Mouse (Mus musculus): ENCODE measurements around the gene Pkd1l2. TPM values are rescaled to one million over a fixed set of nuclear protein-coding genes. Genes with fewer than 3 reads are reported as not detected.

Pkd1l2 gene
- polyA plus RNA-seq, 2 experiments from 2014 or later: 0.31 to 0.74 TPM

DNA sequence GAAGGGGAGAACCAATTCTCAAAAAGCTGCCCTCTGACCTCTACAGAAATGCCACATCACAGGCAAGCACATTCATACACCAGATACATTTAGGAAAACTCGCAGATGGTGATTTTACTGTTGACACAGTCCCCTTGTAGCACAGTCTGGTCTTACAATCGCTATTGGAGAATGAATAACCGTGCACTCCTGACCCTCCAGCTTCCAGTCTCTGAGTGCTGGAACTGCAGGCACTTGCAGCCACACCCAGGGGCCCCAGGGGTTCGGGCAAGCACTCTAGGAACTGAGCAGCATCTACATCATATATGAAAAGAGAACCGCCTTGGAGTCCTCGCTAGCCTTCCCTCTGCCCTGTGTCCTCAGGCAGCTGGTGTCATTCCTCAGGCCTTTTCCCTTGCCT is 50.8 kb downstream of the Pkd1l2 start:
- ATAC-seq: no peak

DNA sequence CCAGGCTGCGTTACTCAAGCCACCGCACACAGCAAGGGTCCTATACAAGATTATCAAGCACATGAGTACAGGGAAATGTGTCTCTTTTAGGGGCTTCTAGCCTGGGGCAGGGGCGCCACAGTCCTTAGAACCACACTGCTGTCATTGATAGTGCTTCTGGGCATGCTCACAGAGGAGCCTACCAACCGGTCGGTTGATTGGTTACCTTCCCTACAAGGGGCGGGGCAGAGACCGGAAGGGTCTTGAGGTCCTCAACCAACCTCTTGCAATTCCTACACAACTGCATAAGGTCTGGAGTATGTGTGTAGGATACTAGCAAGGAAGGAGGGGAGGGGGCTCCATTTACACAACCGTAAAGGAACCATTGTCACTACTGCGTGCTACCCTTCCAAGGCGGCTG is 53.6 kb downstream of the Pkd1l2 start:
- ATAC-seq: no peak

DNA sequence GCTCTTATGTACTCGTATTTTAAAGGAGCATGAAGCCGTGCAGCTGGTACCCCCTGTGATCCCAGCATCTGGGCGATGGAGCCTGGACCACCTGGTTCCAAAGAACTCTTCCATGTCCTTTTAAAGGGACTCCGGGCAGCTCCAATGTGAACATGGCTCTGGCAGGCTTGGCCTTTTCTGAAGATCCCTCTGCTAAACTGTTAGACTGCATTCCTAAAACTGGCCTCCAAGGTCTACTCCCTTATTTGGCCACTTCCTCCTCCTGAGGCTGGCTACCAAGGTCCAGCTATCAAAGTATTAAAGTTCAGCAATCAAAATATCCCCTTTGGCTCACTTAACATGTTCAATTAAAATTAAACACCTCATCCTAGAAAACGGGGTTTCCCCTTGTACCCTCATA is 54.6 kb downstream of the Pkd1l2 start:
- ATAC-seq: no peak

DNA sequence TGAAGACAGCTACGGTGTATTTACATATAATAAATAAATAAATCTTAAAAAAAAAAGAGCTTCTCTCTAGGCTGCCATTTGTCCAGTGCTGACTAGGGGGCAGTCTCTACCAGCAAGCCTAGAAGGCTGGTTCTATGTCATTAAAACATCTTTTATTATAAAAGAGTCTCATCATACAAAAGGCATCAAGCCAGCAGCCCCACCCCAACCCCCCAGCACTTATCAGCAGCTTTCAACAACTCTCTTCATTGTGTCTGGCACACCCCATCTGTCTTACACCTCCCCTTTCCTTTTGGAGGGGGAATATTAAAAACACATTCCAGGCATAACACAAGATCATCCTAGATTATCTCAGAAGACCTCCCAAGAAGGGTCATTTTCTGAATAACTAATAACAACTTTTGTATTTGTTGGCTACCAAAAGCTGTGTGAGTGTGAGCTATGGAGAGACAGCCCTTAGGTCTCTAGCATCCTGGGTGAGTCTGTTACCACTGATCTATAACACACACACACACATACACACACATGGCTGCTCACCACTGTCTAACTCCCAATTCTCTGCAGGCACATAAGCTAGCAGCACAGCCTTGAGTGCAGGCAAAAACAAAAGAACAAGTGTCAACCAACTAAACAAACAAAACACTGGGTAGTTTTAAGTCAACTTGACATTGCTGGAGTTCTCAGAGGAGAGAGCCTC is 59.8 kb downstream of the Pkd1l2 start:
- ATAC-seq: no peak

DNA sequence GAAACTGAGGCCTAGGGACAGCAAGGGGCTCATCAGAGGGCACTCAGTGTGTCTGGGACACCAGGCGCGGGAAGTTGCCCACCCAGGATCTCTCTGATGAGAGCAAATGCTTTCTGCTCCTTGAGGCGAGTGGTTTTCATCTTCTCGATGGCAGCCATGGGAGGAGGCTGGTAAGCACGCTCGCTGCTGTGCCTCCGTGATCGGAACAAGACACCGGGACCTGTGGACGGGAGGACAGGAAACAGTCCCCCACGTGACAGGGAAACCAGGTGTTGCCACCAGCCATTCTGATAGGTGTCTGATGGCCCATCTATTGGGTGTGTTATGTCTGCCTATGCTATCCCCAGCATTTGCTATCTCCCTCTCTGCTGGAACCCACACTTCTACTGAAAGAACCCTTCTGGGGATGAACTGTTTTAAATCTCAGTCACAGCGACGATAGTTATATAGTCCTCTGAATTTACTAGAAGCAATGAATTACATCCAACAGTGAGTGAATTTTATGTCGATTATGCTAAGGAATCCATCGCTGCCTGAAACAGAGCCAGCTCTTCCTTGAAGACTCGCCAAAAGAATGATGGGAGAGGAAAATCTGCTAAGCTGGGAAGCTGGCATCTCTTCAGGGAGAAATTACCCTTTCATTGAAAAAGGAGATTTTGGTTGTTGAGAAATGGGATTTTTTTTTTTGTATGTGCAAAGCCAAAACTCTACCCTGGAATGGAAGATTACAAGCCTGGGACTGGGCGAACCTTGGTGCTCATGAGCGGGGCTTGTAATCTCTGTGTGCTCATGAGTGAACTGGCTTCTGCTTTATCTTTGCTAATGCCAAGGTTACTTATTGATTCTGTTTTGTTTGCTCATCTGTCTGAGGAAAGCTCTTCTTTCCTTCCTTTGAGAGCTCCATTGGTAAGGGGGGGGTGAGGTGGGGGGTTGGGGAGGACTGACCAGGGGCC is 62.6 kb downstream of the Pkd1l2 start:
- no peak for ATAC-seq

DNA sequence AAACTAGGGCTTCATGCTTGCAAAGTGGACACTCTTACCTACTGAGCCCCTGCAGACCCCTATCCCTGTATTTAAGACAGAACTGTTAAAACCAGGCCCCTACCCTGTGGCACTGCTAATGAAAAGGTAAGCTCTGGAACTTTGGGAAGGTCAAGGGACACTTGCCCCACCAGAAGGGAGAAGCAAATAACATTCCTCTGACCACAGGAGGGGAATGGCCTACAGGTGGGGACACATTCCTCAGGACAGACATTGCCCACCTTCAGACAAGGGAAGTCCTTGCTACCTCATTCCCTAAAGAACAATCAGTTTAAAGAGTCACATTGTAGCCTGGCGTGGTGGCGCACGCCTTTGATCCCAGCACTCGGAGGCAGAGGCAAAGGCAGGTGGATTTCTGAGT is 64.4 kb downstream of the Pkd1l2 start:
- ATAC-seq: no peak

DNA sequence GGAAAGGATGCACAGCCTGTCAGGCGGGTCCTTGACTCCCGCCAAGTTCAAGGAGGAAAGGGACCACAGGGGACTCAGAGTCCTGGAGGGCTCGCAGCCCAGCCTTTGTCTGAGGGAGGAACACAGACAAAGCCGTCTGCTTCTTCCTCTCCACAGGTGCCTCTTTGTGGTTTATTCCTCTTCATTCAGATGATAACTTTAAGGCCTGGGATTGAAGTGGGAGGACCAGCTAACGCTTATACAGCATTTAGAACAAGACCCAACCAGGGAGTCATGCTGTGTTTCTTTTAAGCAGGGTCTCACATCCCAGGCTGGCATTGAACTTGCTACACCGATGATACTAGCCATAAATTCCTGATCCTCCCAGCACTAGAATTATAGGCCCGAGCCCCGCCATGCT is 65.2 kb downstream of the Pkd1l2 start:
- ATAC-seq: no peak

DNA sequence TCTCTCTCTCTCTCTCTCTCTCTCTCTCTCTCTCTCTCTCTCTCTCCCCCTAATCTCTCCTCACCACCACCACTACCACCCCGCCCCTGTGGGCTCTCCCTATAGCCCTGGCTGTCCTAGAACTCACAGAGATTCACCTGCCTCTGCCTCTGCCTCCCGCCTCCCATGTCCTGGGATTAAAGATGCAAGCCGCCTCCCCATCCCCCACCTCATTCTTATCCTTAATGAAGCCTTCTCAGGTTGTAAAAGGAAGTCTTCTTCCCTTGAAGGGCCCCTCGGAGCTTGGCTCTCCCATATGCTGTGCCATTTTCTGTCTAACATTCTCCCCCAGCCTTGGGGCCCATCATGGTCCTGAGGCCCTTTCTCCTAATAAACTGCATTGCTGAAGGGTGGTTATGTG is 66.6 kb downstream of the Pkd1l2 start:
- no peak for ATAC-seq

DNA sequence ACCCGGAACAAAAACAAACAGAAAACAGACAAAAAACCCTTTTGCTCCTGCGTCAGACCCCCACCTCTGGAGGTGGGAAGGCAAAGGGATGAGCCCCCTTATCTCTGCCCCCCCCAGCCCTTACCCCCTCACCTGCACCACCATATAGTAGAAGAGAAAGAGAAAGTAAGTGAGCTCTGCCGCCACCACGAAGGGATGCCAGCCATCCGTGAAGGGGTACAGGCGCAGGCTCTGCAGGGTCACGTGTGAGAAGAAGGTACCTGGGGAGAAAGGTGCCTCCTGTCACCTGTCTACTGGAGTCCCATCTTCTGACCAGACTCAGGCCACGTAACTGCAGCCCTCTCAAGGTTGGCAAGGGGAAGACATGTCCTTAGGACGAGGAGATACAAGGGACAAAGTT is 70.9 kb downstream of the Pkd1l2 start:
- ATAC-seq: no peak

DNA sequence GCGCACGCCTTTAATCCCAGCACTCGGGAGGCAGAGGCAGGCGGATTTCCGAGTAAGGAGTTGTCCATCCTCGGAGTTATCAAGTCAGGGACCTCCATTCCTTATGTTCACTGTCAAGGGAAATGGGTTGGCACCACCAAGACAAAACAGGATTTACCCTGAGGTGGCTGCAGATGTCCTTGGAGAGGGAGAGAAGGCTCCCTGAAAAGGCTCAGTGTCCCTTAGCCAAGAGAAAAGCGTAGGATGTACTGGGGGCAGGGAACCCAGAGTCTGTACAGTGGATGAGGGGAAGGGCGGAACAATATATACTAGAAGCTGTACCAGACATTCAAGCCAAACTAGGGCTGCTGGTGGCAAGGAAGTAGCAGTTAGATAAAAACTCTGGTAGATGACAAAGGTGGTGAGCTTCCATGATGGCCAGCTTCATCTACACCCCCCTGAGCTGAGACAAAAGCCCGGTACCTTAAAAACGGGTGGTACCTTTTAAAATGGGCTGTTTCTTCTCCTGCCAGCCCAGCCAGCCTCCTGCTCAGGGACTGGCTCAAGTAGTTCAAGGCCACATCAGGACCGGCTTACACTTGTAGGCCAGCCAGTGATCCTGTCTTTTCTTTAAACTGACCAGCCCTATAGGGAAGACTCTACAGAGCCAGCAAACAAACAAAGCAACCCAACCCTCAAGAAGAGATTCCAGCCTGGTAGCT is 88.1 kb downstream of the Pkd1l2 start:
- no peak for ATAC-seq

DNA sequence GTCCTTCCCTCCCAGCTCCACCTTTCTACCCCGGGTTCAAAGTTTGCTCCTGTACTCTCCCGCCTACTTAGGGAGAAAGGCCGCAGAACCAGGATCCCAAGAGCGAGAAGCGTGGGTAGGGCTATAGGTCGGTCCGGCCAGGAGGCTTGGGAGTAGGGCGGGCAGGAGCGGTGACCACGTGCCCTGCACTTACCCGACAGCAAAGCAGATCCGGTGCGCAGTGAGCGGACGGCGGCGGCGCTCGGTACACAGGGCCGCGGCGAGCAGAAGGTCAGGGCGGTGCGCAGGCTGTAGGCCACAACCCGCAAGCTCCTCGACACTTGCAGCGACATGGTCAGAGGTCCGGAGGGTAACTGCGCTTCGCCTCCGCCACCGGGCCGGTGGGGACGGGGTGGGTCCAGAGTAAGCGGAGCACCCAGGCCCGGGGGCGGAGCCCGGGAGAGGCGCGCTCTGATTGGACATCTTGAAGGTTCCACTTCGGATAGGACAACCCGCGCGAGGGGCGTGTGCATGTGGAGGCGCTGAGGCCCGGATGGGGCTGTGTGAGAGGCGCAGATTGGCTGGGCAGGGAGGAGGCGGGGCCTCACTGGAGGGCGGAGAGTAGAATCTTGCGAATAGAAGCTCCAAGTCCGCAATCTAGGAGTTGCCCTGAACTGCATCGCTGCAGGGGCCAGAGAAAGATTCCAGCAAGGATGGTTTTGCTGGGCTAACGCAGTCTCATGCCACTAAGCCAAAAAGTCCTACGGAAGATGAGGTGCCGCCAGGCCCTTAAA is 89.0 kb downstream of the Pkd1l2 start, which contains the start of gene Gcsh:
Gcsh (minus strand) TSS at position 443 of the 773 bp plus-strand sequence.
- ATAC-seq: peak; percentile 99

DNA sequence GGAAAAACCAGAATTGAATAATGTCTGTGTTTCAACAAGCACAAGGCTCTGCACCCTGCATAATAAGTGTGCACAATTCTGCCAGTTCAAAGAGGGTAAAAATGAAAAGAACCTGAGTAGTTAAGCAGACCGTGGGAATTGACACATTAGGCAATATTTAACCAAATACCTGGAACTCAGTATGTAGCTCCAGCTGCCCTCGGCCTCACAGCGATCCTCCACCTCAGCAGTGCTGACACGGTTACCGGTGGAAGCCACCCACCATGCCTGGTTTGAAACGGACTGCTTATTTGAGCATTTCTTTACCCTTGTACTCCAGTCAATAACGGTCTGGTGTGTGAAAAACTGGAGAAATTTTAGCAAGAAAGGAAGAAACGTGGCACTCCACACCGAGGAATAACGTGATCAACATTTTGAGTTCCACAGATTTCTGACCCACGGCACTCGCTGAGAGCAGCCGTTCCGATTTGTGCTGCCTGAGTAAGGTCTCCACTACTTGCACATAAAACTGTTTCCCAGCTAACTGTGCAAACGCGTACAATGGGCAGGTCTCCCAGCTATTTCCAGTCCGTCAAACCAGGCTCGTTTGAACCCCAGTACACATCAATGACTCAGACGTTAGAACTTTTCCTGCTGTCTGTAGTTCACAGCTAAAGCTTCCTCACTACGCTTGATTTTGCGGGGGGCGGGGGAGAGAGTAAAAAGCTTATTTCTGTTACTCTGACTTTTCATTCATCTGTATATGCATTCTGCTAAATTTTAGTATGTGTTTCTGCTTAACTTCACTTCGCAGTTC is 89.9 kb downstream of the Pkd1l2 start:
- no peak for ATAC-seq

DNA sequence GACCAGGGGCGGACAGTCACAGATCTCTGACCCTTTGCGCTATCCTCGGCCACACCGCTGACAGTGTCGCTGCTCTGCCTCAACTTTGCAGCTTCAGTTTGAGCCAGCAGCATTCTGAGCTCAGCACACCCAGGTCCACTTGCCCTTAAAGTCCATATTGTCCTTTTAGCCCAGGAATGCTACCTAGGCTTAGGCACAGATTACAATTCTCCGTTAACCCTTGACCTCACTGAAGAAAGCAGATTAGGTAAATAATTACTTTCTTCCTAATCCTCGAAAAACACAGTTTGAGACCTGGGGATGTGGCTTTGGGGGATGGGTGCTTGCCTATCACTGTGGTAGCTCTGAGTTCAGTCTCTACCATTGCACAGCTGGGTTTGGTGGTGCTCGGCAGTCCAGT is 91.0 kb downstream of the Pkd1l2 start:
- no peak for ATAC-seq

DNA sequence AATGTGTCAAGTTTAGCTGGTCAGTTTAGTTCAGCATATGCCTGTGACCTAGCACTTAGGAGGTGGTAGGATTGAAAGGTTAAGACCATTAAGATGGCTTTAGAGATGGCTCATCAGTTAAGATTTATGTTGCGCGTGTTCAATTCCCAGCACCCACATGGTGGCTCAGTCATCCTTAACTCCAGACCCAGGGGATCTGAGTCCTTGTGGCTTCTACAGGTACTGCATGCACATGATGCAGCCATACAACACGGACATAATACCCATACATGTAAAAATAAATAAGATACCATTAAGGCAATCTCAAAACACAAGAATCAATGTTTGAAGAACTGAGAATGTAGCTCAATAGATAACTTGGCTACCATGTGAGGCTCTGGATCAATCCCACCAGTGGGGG is 92.4 kb downstream of the Pkd1l2 start:
- ATAC-seq: no peak

DNA sequence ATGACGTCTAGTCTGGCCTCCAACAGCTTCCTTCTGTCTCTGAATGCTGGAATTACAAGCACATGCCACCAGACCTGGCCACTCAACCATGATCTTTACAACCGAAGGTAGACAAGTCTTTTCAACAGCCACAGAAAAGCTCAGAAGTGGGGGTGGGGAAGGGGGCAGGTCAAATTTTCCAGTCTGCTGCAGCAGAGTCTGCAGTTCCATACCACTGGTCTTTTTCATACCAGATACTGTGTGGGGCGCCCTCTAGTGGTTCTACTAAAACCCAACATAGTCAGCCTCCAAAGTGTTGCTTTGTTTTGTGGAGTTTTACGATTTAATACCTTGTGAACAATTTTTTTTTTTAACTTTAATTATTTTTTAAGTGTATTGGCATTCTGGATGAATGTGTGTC is 102.1 kb downstream of the Pkd1l2 start:
- peak; percentile 21 for ATAC-seq

DNA sequence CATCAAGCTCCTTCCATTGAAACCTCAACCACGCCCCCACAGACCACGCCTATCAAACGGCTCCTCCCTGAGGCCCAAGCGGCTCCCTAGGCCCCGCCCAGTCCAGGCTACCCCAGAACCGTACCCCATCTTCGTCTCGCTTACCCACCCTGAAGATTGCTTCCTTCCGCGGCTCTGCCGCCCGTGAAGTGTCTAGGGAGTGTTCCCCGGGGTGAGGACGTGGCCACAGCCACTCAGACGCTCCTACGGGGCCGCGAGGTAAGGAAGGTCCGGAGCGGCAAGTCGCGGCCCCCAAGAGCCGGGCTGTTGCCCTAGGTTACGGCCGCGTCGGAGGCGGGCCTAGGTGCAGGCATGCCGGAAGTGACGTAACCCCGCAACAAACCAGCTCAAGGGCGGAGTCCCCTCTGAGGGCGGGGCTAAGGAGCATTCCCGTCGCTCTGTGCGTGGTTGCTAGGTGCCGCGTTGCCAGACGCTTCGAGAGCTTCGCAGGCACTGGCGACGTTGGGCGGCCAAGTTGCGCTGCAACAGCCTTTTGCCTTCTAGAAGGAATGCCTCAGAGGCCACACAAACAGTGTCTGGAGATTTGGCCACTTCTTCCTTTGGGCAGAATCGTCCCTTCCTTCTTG is 103.5 kb downstream of the Pkd1l2 start, which contains the start of gene 1700030J22Rik:
1700030J22Rik (minus strand) TSS at position 329 of the 626 bp plus-strand sequence.
- ATAC-seq: peak; percentile 94

DNA sequence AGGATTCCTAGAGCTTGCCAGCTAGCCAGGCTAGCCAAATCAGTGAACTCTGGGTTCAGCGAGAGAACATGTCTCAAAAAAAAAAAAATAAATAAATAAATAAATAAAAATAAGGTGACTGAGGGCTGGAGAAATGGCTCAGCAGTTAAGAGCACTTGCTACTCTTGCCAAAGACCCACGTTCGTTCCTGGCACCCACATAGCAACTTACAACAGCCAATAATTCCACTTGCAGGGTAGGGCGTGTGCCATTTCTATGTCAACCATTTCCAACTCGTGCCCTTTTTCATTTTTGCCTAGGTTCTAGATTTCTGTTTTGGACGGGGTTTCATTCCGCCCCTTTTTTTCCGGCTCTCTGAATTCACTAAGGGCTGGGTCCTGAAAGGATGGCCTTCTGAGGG is 104.2 kb downstream of the Pkd1l2 start:
- ATAC-seq: no peak

DNA sequence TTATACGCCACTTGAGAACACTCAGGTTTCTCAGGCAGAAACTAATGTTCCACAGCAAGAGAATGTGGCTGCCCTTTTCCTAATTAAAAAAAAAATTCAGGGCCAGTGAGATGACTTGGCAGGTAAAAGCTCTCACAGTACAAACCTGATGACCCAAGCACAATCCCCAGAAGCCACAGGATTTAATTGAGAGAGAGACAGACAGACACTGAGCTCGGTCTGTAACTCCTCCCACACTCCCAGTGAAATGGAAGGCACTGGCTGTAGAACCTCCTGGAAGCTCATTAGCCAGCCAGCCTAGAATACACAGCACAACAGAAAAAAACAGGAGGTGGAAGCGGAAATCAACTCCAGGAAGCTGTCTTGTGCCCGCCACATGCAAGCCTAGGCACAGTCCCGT is 106.6 kb downstream of the Pkd1l2 start:
- ATAC-seq: no peak

DNA sequence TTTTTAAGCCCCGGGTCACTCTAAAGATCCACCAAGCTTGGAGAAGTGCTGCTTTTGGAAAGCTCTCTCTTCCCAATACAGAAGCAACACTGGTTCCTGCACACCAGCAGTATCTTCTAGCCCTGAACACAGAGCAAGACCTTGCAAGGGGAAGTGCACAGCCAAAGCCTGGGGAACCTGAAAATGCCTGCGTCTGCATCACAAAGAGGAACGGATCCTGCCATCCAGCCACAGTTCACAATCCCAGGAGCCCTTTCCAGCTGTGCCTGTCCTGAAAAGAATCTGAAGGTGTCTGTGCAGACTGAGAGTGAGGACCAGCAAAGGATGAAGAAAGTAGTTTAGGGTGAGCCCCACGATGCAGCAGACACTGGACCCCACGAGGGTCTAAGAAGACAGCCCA is 107.2 kb downstream of the Pkd1l2 start:
- ATAC-seq: no peak

DNA sequence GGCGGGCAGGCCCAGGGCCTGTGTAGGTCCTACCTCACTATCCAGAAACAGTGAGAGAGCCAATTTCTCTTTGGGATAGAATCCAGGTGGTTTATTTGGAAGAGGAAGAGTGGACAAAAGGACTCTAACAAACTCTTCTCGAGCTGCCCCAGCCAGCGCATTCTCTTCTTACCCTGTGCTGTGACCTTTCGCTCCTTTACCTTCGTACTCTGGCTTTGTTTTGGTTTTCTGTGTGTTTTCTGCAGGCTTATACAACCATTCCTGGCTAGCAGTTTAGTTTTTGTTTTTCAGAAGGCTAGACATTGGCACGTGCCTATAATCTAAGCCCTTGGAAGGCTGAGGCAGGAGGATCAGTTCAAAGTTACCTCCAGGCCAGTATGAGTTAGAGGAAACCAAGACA is 112.7 kb downstream of the Pkd1l2 start:
- ATAC-seq: no peak

DNA sequence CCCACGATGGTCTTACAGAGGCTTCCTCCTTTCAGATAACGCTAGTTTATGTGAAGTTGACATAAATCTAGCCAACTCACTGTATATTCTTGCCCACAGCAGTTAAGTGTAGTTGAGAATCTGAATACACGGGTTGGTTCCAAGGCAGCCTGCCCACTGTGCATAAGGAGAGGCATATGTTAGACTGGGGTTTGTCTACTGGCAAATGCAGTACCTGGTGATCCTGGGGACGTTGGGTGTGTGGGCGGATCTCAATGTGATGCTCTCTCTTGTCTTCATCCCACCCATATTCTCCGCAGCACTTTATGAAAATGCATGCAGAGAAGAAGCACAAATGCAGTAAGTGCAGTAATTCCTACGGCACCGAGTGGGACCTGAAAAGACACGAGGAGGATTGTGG is 127.8 kb downstream of the Pkd1l2 start:
- ATAC-seq: no peak
